Mouse (Mus musculus) myocyte (in vitro differentiated cells): ENCODE measurements around the gene Sstr3.

Experiments used
- CEBPB ChIP-seq: IDR thresholded peaks from 2 replicates; pipeline ENCODE4 v1.6.1; 2011; ENCODE audit warnings: mild to moderate bottlenecking, moderate library complexity; ENCODE audit not compliant: poor library complexity, insufficient read depth, severe bottlenecking
- MAX ChIP-seq: IDR thresholded peaks from one replicate; pipeline ENCODE4 v1.6.1; 2011; ENCODE audit warnings: low read depth, mild to moderate bottlenecking, control low read depth
- MYOD1 ChIP-seq, 3 experiments: IDR thresholded peaks; one replicate each; pipeline ENCODE4 v1.6.1; 2011; ENCODE audit warnings: control low read depth in 2 of 3, low read depth in 2 of 3, mild to moderate bottlenecking in 2 of 3, moderate library complexity in 1 of 3; ENCODE audit not compliant: insufficient read length in 2 of 3, control insufficient read depth in 1 of 3
- MYOG ChIP-seq, 3 experiments: IDR thresholded peaks; one replicate each; pipeline ENCODE4 v1.6.1; 2011; ENCODE audit warnings: control low read depth in 2 of 3, low read depth in 2 of 3, mild to moderate bottlenecking in 2 of 3; ENCODE audit not compliant: insufficient read length in 2 of 3, control insufficient read depth in 1 of 3, insufficient read depth in 1 of 3
- POLR2A ChIP-seq: IDR thresholded peaks from one replicate; pipeline ENCODE4 v1.6.1; 2011; ENCODE audit warnings: low read depth, mild to moderate bottlenecking, control low read depth, moderate library complexity; ENCODE audit not compliant: insufficient read length
- POLR2AphosphoS2 ChIP-seq: IDR thresholded peaks from one replicate; pipeline ENCODE4 v1.6.1; 2011; ENCODE audit warnings: low read depth, control low read depth; ENCODE audit not compliant: insufficient read length
- REST ChIP-seq: IDR thresholded peaks from one replicate; pipeline ENCODE4 v1.6.1; 2011; ENCODE audit warnings: mild to moderate bottlenecking, control low read depth, moderate library complexity; ENCODE audit not compliant: insufficient read depth, insufficient read length
- SRF ChIP-seq: IDR thresholded peaks from one replicate; pipeline ENCODE4 v1.6.1; 2011; ENCODE audit warnings: low read depth; ENCODE audit not compliant: control insufficient read depth, insufficient read length
- TCF12 ChIP-seq: IDR thresholded peaks from one replicate; pipeline ENCODE4 v1.6.1; 2011; ENCODE audit warnings: mild to moderate bottlenecking, control low read depth; ENCODE audit not compliant: poor library complexity, insufficient read depth, severe bottlenecking
- TCF3 ChIP-seq: IDR thresholded peaks from one replicate; pipeline ENCODE4 v1.6.1; 2011; ENCODE audit warnings: low read depth, control low read depth; ENCODE audit not compliant: insufficient read length
- USF1 ChIP-seq: IDR thresholded peaks from one replicate; pipeline ENCODE4 v1.6.1; 2011; ENCODE audit warnings: low read depth, mild to moderate bottlenecking, control low read depth, moderate library complexity

DNA sequence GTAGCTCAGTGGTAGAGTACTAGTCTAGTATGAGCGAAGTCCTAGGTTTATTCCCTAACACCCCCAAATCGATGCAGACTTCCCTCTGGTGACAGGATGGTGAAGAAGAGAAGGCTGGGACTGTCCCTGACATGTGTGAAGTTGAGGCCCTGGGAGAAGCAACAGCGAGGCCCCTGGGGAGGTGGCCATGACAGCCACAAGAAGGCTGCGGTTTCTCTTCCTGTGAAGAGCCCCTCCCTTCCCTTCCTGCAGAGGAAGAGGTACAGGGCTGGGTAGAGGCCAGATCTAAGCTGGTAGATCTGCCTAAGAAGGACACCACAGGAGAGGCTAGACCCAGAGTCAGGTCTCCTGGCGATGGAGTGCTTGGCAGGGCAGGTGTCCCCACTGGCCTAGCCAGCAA lies 19.5 kb upstream of the Sstr3 start:
- TF ChIP-seq CEBPB: no peak
- TF ChIP-seq POLR2A: no peak
- no peak for TF ChIP-seq REST
- no peak for TF ChIP-seq MYOD1 (IDR thresholded peaks at IDR 0.05; ENCODE audit: control insufficient read depth in 1 of 3, insufficient read length in 2 of 3, low read depth in 2 of 3)
- no peak for TF ChIP-seq TCF12
- no peak for TF ChIP-seq USF1
- no peak for TF ChIP-seq TCF3
- TF ChIP-seq MAX: no peak
- no peak for TF ChIP-seq POLR2AphosphoS2
- TF ChIP-seq MYOG (IDR thresholded peaks at IDR 0.05; ENCODE audit: control insufficient read depth in 1 of 3, insufficient read depth in 1 of 3, insufficient read length in 2 of 3, low read depth in 2 of 3): no peak
- TF ChIP-seq SRF: no peak
